Mouse (Mus musculus) stomach, postnatal 0 days (tissue): Measurements from ENCODE around the gene Gal3st2c. TPM values are rescaled to one million over a fixed set of nuclear protein-coding genes. Genes with fewer than 3 reads are reported as not detected.
"Not testable (repeated sequence)": the region's sequence is repeated elsewhere in the genome, so short reads cannot be mapped to it uniquely, and the experiment has no call there.

Experiments used
- ATAC-seq: fragments of 200-750 bp; cut with Nextera tagmentation; 2 replicates; pipeline ENCODE4 v1.8.0; 2017; ENCODE audit not compliant: low FRiP score, low TSS enrichment
- DNase-seq: peaks from one replicate; pipeline ENCODE4 v3.0.0-alpha.2; 2016; ENCODE audit warnings: low spot score
- H3K27ac ChIP-seq: fragments of 300-500 bp; sonication (generic); replicated peaks from 2 replicates; pipeline ENCODE4 v1.5.1; 2014; ENCODE audit warnings: mild to moderate bottlenecking, control low read depth
- H3K27me3 ChIP-seq: fragments of 300-500 bp; sonication (generic); 2 replicates; pipeline ENCODE4 v1.6.1; 2014; ENCODE audit warnings: low read length; ENCODE audit not compliant: control insufficient read depth, insufficient read depth
- H3K36me3 ChIP-seq: fragments of 300-500 bp; sonication (generic); 2 replicates; pipeline ENCODE4 v1.6.1; 2014; ENCODE audit warnings: low read length, mixed read lengths; ENCODE audit not compliant: control insufficient read depth, insufficient read depth
- H3K4me1 ChIP-seq: fragments of 300-500 bp; sonication (generic); replicated peaks from 2 replicates; pipeline ENCODE4 v1.6.1; 2014; ENCODE audit warnings: antibody characterized with exemption; ENCODE audit not compliant: control insufficient read depth, insufficient read depth
- H3K4me2 ChIP-seq: fragments of 300-500 bp; sonication (generic); replicated peaks from 2 replicates; pipeline ENCODE4 v1.6.1; 2014; ENCODE audit warnings: low read depth, mild to moderate bottlenecking, control low read depth, moderate library complexity
- H3K4me3 ChIP-seq: fragments of 300-500 bp; sonication (generic); 2 replicates; pipeline ENCODE4 v1.5.1; 2014; ENCODE audit warnings: low read depth, low read length, control low read depth
- H3K9ac ChIP-seq: fragments of 300-500 bp; sonication (generic); 2 replicates; pipeline ENCODE4 v1.6.1; 2014; ENCODE audit warnings: mild to moderate bottlenecking, low read length, control low read depth, mixed read lengths
- H3K9me3 ChIP-seq: fragments of 300-500 bp; sonication (generic); 2 replicates; pipeline ENCODE4 v1.6.1; 2016; ENCODE audit warnings: low read length; ENCODE audit not compliant: control insufficient read depth
- WGBS: fragments of 180-500 bp; shearing (Covaris S2); extraction: QIAGEN DNeasy Blood & Tissue Kit; methylation state at CpG from one replicate; pipeline ENCODE4 v1.1.7; 2014; 5-methylcytosine and 5-hydroxymethylcytosine counted together
- polyA plus RNA-seq: library from polyadenylated mRNA; unstranded; fragments of >200 nt; fragmentation: Nextera tagmentation; extraction: Ambion mirVana; gene quantifications from 2 replicates; pipeline ENCODE4 v1.2.1, GENCODE M21; 2015

Gene Gal3st2c
- 0.01 TPM in 1 of 2 replicates, not detected in the other for polyA plus RNA-seq

DNA sequence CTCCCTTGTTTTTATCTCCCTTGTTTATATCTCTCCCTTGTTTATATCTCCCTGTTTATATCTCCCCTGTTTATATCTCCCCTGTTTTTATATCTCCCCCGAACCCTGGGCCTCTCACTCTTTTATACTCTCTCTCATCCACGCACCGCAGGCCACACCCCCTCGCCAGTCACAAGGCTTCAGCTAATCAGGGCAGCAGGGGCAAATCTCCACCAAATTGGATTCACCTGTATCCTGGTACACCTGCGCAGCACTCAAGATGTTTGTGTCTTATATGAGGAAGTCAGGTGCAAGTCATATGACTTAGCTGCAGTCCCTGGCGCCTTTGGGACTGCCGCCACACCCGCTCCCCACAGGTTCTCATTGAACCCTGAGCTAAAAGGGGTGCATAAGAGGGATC lies at the start of gene Gal3st2c:
TSS of gene Gal3st2c (plus strand) at position 301 of the 400 bp plus-strand sequence.
- H3K9me3 ChIP-seq, H3K36me3 ChIP-seq, DNase-seq, H3K27ac ChIP-seq, ATAC-seq, H3K4me1 ChIP-seq, H3K4me3 ChIP-seq, H3K27me3 ChIP-seq, H3K9ac ChIP-seq, H3K4me2 ChIP-seq: not testable (repeated sequence)
- WGBS = 91% methylated on average over 7 of the region's 8 CpGs

DNA sequence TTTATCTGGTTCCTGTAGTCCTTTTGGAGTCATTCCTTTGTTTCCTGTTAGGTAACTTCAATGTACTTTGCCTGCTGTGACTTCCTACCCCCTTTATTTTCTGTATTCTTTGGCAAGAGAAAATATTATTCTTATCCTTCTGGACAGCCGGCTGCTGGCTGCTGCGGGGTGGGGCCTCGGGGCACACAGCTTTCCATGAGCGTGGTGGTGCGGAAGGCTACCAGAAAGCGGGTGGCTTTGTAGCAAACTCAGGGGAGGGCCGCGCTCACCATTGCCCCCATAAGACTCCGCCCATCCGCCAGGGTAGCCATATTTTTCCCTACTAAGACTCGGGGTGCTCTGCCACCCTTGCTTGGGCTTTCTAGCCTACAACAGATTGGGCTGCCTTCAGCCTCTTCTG lies 41.2 kb upstream of the Gal3st2c start:
- not testable (repeated sequence) for H3K9me3 ChIP-seq, H3K36me3 ChIP-seq, H3K4me1 ChIP-seq, H3K27me3 ChIP-seq, H3K9ac ChIP-seq, H3K4me2 ChIP-seq, H3K4me3 ChIP-seq, H3K27ac ChIP-seq, DNase-seq
- peak; percentile 88 for ATAC-seq
- WGBS = no CpG with 5 or more reads among the region's 11 CpGs

DNA sequence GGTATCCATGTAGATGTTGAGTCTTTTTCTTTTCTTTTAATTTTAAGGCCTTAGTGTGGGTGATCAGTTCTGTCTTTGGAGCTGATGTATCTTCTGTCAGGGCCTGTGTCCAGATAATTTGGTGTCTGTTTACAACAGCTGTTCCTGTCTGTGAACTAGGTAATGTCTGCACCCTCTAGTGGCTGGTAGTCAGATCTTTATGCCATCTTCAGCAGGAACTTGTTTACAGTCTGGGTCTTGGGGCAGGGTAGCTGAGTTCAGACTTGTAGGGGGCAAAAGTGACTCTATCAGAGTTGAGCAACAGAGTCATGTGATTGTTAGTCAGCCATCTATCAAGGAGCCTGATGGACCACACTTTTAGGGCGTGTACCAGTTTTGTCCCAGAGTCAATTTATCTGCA lies 23.8 kb upstream of the Gal3st2c start:
- ATAC-seq = peak; percentile 42; the same call in 1 of the 2 replicates
- H3K4me1 ChIP-seq, H3K4me3 ChIP-seq, H3K9me3 ChIP-seq, H3K9ac ChIP-seq, H3K36me3 ChIP-seq, H3K27ac ChIP-seq, DNase-seq, H3K27me3 ChIP-seq, H3K4me2 ChIP-seq: not testable (repeated sequence)
- WGBS = no CpG with 5 or more reads among the region's 1 CpGs

- not testable (repeated sequence) for H3K27ac ChIP-seq, DNase-seq, H3K27me3 ChIP-seq, ATAC-seq, H3K9ac ChIP-seq, H3K4me3 ChIP-seq, H3K4me1 ChIP-seq, H3K4me2 ChIP-seq, H3K36me3 ChIP-seq, H3K9me3 ChIP-seq
- WGBS = 27% methylated on average over 2 of the region's 5 CpGs
Observed at GRCm38 (mm10) chr1:93970380-93970779, 19.9 kb upstream of the Gal3st2c start.

- ATAC-seq, H3K4me1 ChIP-seq, H3K4me2 ChIP-seq, H3K9me3 ChIP-seq, H3K4me3 ChIP-seq, H3K36me3 ChIP-seq, H3K9ac ChIP-seq, DNase-seq, H3K27me3 ChIP-seq, H3K27ac ChIP-seq: not testable (repeated sequence)
- WGBS = no CpG with 5 or more reads among the region's 4 CpGs
Observed at GRCm38 (mm10) chr1:93970797-93971196, 19.5 kb upstream of the Gal3st2c start.

DNA sequence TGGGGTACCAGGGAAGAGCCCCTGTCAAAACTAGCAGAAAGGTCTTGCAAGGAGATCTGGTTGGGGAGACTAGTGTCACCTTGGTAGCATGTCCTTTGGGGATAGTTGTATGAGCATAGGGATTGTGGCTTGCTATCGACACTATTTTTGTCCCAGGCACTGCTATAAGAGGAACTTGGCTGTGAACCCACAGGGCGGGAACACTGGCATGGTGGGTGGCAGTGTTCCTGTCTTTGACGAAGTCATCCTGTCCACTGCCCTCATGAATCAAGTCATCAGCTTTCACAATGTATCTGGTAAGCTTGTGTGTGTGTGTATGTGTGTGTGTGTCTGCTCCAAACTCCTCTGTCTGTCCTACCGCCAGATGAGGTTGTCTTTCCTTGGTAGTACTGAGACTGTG lies 14.5 kb upstream of the Gal3st2c start:
- H3K4me1 ChIP-seq, H3K27me3 ChIP-seq: not testable (repeated sequence)

GRCm38 (mm10) chr1:93978287-93978686 lies 12.0 kb upstream of the Gal3st2c start:
- H3K4me3 ChIP-seq, H3K9ac ChIP-seq, H3K27me3 ChIP-seq, H3K4me2 ChIP-seq, H3K36me3 ChIP-seq, H3K9me3 ChIP-seq, H3K27ac ChIP-seq, DNase-seq, H3K4me1 ChIP-seq: not testable (repeated sequence)
- no CpG with 5 or more reads among the region's 7 CpGs for WGBS
- ATAC-seq = peak; percentile 53; the same call in 1 of the 2 replicates

More for the DNA sequence above, 14.5 kb upstream of the Gal3st2c start:
- not testable (repeated sequence) for H3K9me3 ChIP-seq, DNase-seq, H3K4me3 ChIP-seq, H3K36me3 ChIP-seq, H3K27ac ChIP-seq, H3K9ac ChIP-seq, H3K4me2 ChIP-seq, ATAC-seq
- no CpG with 5 or more reads among the region's 4 CpGs for WGBS

- not testable (repeated sequence) for DNase-seq, H3K27me3 ChIP-seq, H3K36me3 ChIP-seq, H3K9ac ChIP-seq, H3K27ac ChIP-seq, H3K9me3 ChIP-seq, H3K4me3 ChIP-seq, H3K4me1 ChIP-seq, H3K4me2 ChIP-seq
- peak; percentile 72 for ATAC-seq
- WGBS = no CpG with 5 or more reads among the region's 2 CpGs
Observed at GRCm38 (mm10) chr1:93980932-93981331, 9.4 kb upstream of the Gal3st2c start.
